Mouse (Mus musculus) adrenal gland, postnatal 4 days (tissue): ENCODE measurements around the gene Trim32. TPM values are rescaled to one million over a fixed set of nuclear protein-coding genes. Genes with fewer than 3 reads are reported as not detected.

Source experiments
- DNase-seq, 2 experiments: peaks; one replicate each; pipeline ENCODE4 v3.0.0; 2021 to 2022; ENCODE audit warnings: low spot score in 2 of 2, mixed read lengths in 2 of 2
- long read RNA-seq, 2 experiments: library from polyadenylated mRNA; stranded (forward); transcript quantifications; one replicate each; pipeline ENCODE4 v2.0.0; 2021
- total RNA-seq, 2 experiments: library from RNA; stranded (reverse); gene quantifications; 2 replicates each; pipeline ENCODE4 v1.2.3; 2021

Trim32 gene
- total RNA-seq: 10 to 100 TPM; 28.6 to 35.3 TPM
- long read RNA-seq, experiment 1, transcript Trim32-202 (2 exons, 3,191 nt): minor isoform, 13 of 41 reads
- long read RNA-seq, experiment 1, transcript Trim32-201 (2 exons, 3,194 nt): major isoform, 21 of 41 reads
- long read RNA-seq, experiment 1, partial matches to known transcripts: 7 of 41 reads
- long read RNA-seq, experiment 1, other reads (novel, unspliced or antisense): 0 of 41 reads
- long read RNA-seq, experiment 2, transcript Trim32-201 (2 exons, 3,194 nt): major isoform, 57 of 84 reads
- long read RNA-seq, experiment 2, transcript Trim32-202 (2 exons, 3,191 nt): minor isoform, 18 of 84 reads
- long read RNA-seq, experiment 2, partial matches to known transcripts: 8 of 84 reads
- long read RNA-seq, experiment 2, other reads (novel, unspliced or antisense): 1 of 84 reads

- peak; percentile 96 to 98 for DNase-seq
These were observed at the start of gene Trim32 for GRCm38 (mm10) chr4:65604504-65605150. Gene Trim32 (plus strand): TSS chr4:65604986.

- DNase-seq: no peak
These were observed 39.3 kb upstream of the Trim32 start for GRCm38 (mm10) chr4:65565493-65565892.

- DNase-seq: no peak
These were observed 24.5 kb upstream of the Trim32 start for GRCm38 (mm10) chr4:65580254-65580653.

- DNase-seq: no peak
These were observed 17.8 kb upstream of the Trim32 start for GRCm38 (mm10) chr4:65586947-65587346.

GRCm38 (mm10) chr4:65589780-65590179 lies 15.0 kb upstream of the Trim32 start:
- DNase-seq: no peak

- no peak for DNase-seq
These were observed 10.0 kb upstream of the Trim32 start for GRCm38 (mm10) chr4:65594601-65595369.

GRCm38 (mm10) chr4:65605151-65605702 lies 441 bp downstream of the Trim32 start:
- DNase-seq: no peak

GRCm38 (mm10) chr4:65607184-65607631 lies 2.4 kb downstream of the Trim32 start:
- no peak for DNase-seq

GRCm38 (mm10) chr4:65608112-65608511 lies 3.3 kb downstream of the Trim32 start:
- DNase-seq: no peak

- no peak for DNase-seq
These were observed 5.5 kb downstream of the Trim32 start for GRCm38 (mm10) chr4:65610329-65610728.

GRCm38 (mm10) chr4:65610896-65611295 lies 6.1 kb downstream of the Trim32 start:
- no peak for DNase-seq

GRCm38 (mm10) chr4:65613135-65613534 lies 8.3 kb downstream of the Trim32 start:
- no peak for DNase-seq

GRCm38 (mm10) chr4:65620125-65620524 lies 15.3 kb downstream of the Trim32 start:
- DNase-seq: no peak

GRCm38 (mm10) chr4:65638231-65638630 lies 33.4 kb downstream of the Trim32 start:
- no peak for DNase-seq

GRCm38 (mm10) chr4:65642611-65643010 lies 37.8 kb downstream of the Trim32 start:
- no peak for DNase-seq

GRCm38 (mm10) chr4:65654723-65655122 lies 49.9 kb downstream of the Trim32 start:
- DNase-seq: peak; percentile 55 to 72

GRCm38 (mm10) chr4:65663176-65663575 lies 58.4 kb downstream of the Trim32 start:
- DNase-seq: no peak
